Mouse (Mus musculus) lung, adult 2 months (tissue): Measurements from ENCODE around the gene Lekr1.

ENCODE experiments used
- CTCF ChIP-seq: fragments of 200-500 bp; IDR thresholded peaks from 2 replicates; pipeline ENCODE4 v1.5.1; 2011; ENCODE audit warnings: mild to moderate bottlenecking, low read length, control low read depth; ENCODE audit not compliant: insufficient read depth
- POLR2A ChIP-seq: fragments of 200-500 bp; IDR thresholded peaks from 2 replicates; pipeline ENCODE4 v1.6.1; 2011; ENCODE audit warnings: low read depth, mild to moderate bottlenecking, control low read depth, low read length, borderline replicate concordance; ENCODE audit errors: extremely low read depth

GRCm38 (mm10) chr3:65790076-65790685 is 124.2 kb downstream of the Lekr1 start:
- TF ChIP-seq CTCF (no peak), POLR2A (no peak)
